Mouse (Mus musculus): ENCODE data around the gene Ypel2.

DNA sequence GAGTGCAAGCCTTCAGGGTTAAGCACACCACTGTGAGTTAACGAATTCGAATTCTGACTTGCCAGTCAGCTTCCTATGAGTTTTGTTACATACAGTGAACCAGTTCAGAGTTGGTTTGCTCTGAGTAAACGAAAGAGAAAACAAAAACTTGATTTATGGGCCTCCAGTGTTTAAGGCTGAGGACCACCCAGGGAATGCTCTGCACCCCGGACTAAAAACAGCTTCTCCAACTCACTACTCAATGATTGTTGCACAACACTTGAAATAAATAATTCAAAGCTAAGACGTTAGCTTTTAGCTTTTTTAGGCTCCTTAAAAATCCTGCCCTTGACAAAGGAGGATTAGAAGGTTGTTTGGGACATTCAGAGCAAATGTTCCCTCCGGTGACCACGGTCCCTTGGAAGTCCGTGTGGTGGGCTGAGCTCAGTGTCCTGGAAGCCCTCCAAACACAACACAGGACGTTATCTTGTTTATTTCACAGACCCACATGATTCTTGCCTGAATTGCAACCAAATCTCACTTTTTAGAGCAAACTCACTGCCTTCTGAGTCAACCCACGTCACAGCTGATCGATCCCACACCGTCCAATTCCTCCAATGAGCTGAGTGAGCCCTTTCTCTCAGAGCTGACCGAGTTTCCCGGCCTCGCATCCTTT, 38.8 kb downstream of the Ypel2 start:
- TF ChIP-seq CTCF (IDR thresholded peaks at IDR 0.05; ENCODE audit: borderline replicate concordance, insufficient read depth, low read length): no peak
- TF ChIP-seq POLR2A (IDR thresholded peaks at IDR 0.05; ENCODE audit: low read depth, low read length): no peak
